Mouse (Mus musculus) kidney, postnatal 0 days (tissue): ENCODE measurements around the gene Rtkn2. TPM values are rescaled to one million over a fixed set of nuclear protein-coding genes. Genes with fewer than 3 reads are reported as not detected.
A peak's percentile ranks its signal among the peaks of the same experiment; 100 is the strongest.

Experiments used
- ATAC-seq: fragments of 200-750 bp; cut with Nextera tagmentation; replicated peaks from 2 replicates; pipeline ENCODE4 v1.8.0; 2017; ENCODE audit warnings: low read depth, moderate number of reproducible peaks, moderate TSS enrichment, moderate library complexity; ENCODE audit not compliant: low FRiP score
- DNase-seq: peaks from one replicate; pipeline ENCODE4 v3.0.0-alpha.2; 2016; ENCODE audit warnings: low spot score
- H3K27ac ChIP-seq: fragments of 300-500 bp; sonication (generic); 2 replicates; pipeline ENCODE4 v1.5.1; 2014; ENCODE audit warnings: mild to moderate bottlenecking
- H3K27me3 ChIP-seq: fragments of 300-500 bp; sonication (generic); 2 replicates; pipeline ENCODE4 v1.6.1; 2014; ENCODE audit warnings: low read length, mixed read lengths; ENCODE audit not compliant: insufficient read depth
- H3K36me3 ChIP-seq: fragments of 300-500 bp; sonication (generic); 2 replicates; pipeline ENCODE4 v1.6.1; 2014; ENCODE audit warnings: low read length, mixed read lengths; ENCODE audit not compliant: insufficient read depth
- H3K4me1 ChIP-seq: fragments of 300-500 bp; sonication (generic); replicated peaks from 2 replicates; pipeline ENCODE4 v1.6.1; 2014; ENCODE audit warnings: antibody characterized with exemption, low read length, mixed read lengths; ENCODE audit not compliant: insufficient read depth
- H3K4me2 ChIP-seq: fragments of 300-500 bp; sonication (generic); 2 replicates; pipeline ENCODE4 v1.6.1; 2014; ENCODE audit warnings: mild to moderate bottlenecking, low read length, moderate library complexity, mixed read lengths
- H3K4me3 ChIP-seq: fragments of 300-500 bp; sonication (generic); replicated peaks from 2 replicates; pipeline ENCODE4 v1.5.1; 2014; ENCODE audit warnings: low read depth, low read length
- H3K9ac ChIP-seq: fragments of 300-500 bp; sonication (generic); 2 replicates; pipeline ENCODE4 v1.6.1; 2014; ENCODE audit warnings: low read depth, low read length
- H3K9me3 ChIP-seq: fragments of 300-500 bp; sonication (generic); replicated peaks from 2 replicates; pipeline ENCODE4 v1.6.1; 2016; ENCODE audit warnings: low read length, inconsistent platforms, mixed read lengths
- CTCF ChIP-seq: IDR thresholded peaks from 2 replicates; pipeline ENCODE4 v1.5.1; 2016; ENCODE audit warnings: antibody characterized with exemption, low read depth, mild to moderate bottlenecking, moderate library complexity
- WGBS: fragments of 180-500 bp; shearing (Covaris S2); extraction: QIAGEN DNeasy Blood & Tissue Kit; methylation state at CpG from one replicate; pipeline ENCODE4 v1.1.7; 2014; 5-methylcytosine and 5-hydroxymethylcytosine counted together
- polyA plus RNA-seq: library from polyadenylated mRNA; unstranded; fragments of >200 nt; fragmentation: Nextera tagmentation; extraction: Ambion mirVana; gene quantifications from 2 replicates; pipeline ENCODE4 v1.2.1, GENCODE M21; 2015

Rtkn2 gene
- polyA plus RNA-seq, 1 experiment from 2014 or later, result 4.4 TPM

DNA sequence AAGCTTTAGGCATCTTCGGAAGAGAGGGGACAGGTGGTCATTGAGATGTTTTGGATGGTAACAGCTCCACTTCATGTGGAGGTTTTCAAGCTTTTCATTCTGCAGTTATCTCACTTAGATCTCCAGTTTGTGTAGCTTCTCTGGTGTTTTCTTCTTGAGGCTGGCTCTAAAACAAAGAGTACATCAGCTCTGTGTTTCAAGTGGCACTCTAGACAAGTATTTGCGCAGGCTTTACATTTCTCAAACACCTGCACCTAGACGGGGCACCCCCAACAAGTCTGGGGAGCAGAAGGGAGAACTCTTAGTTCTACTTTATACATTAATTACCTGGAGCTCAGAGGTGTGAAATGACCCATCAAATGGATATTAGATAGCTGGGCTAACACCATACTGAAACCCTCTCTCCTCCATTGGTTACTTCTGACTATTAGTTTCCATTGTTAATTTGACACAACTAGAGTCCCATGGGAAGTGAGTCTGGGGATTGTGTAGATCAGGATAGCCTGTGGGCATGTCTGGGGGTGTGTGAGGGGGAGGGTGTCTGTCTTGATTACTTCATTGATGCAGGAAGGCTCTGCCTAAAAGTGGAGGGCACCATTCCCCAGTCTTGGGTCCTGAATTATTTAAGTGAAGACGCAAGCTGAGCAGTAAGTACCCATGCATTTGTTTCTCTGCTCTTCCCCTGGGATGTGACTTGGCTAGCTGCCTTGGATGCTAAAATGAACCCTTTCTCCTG is 14.0 kb upstream of the Rtkn2 start:
- Histone ChIP-seq H3K36me3 (no peaks in the 10 kb centered on the region), H3K9me3 (no peaks in the 10 kb centered on the region), H3K9ac (no peak overlapping the region), H3K27me3 (no peaks in the 10 kb centered on the region), H3K4me1 (no peaks in the 10 kb centered on the region), H3K27ac (no peak overlapping the region), H3K4me3 (no peak overlapping the region), H3K4me2 (no peak overlapping the region)
- no peak for TF ChIP-seq CTCF
- ATAC-seq, result no peak
- WGBS, result 93% methylated on average over 4 of the region's 4 CpGs
- DNase-seq, result no peak

DNA sequence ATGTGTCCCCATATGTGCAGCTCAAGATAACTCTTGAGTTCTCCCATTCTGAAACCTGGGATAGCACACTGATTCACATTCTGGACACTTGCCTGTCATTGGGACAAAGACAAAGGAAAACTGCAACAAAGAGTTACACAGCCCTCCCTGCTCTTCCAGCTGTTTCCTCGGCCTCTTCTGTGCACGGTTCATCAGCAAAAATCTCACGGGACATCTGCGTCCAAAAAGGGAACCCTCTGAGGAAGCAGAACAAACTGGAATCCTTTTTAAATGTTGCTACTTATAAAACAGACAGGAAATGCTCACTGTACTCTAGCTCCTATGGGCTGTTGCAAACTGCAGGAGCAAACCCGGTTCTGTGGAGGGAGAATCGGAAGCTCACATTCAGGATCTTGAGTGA is 13.3 kb upstream of the Rtkn2 start:
- WGBS, result 47% methylated on average over 6 of the region's 6 CpGs
- DNase-seq, result peak; percentile 53
- Histone ChIP-seq H3K9ac (no peak overlapping the region), H3K36me3 (no peaks in the 10 kb centered on the region), H3K4me1 (no peaks in the 10 kb centered on the region), H3K27me3 (no peaks in the 10 kb centered on the region), H3K4me3 (no peak overlapping the region), H3K4me2 (no peak overlapping the region), H3K27ac (no peak overlapping the region), H3K9me3 (no peaks in the 10 kb centered on the region)
- TF ChIP-seq CTCF, result no peak
- ATAC-seq, result no peak

DNA sequence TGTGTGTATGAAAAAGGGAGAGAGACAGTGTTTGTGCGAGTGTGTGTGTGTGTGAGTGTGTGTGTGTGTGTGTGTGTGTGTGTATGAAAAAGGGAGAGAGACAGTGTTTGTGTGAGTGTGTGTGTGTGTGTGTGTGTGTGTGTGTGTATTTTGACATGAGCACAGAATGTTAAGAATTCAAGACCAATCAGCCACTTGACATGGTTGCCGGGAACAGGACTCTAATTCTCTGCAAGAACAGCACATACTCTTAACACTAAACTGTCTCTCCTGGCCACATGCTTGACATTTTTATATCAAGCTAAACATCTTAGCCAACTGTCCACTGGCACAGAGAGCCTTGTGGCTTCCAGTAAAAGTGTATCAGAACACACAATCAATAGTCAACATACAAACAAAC is 12.4 kb upstream of the Rtkn2 start:
- Histone ChIP-seq H3K4me1 (no peaks in the 10 kb centered on the region), H3K4me2 (no peak overlapping the region), H3K9me3 (no peaks in the 10 kb centered on the region), H3K27ac (no peak overlapping the region), H3K4me3 (no peak overlapping the region), H3K36me3 (no peaks in the 10 kb centered on the region), H3K27me3 (no peaks in the 10 kb centered on the region), H3K9ac (no peak overlapping the region)
- TF ChIP-seq CTCF, result no peak
- ATAC-seq (no peak), DNase-seq (no peak)
- 80% methylated on average over 2 of the region's 2 CpGs for WGBS

DNA sequence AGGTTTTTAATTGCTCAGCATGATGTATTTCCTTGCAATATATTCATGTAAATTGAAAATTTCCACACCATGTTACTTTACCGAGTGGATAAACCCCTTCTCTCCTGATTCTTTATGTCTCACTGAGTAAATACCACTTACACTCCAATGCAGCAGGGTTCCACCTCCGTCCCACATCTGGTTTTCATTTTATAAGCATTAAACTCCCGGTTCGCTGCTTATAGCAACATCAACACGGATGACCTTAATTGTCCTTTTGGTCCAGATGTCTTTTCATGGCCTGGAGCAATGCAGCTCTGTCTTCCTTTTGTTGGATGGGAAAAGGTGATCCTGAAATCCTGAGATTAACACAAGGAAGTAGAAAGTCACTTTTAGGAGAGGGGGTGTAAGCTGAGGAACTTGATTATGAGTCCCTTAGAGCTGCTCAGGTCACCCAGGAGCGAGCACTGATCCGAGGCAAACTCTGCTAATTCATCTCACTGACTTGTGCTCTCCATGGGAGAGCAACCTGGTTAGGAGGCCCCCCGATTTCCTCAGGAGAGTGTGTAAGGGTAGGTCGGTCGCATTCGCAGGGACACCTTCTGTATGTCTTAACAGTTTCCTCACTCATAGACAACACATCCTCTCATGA is 8.1 kb upstream of the Rtkn2 start:
- Histone ChIP-seq H3K4me1 (no peaks in the 10 kb centered on the region), H3K36me3 (no peaks in the 10 kb centered on the region), H3K27ac (no peak overlapping the region), H3K4me3 (no peak overlapping the region), H3K27me3 (no peaks in the 10 kb centered on the region), H3K4me2 (no peak overlapping the region), H3K9ac (no peak overlapping the region), H3K9me3 (no peaks in the 10 kb centered on the region)
- no peak for TF ChIP-seq CTCF
- 44% methylated on average over 11 of the region's 11 CpGs for WGBS
- DNase-seq, result no peak
- no peak for ATAC-seq

DNA sequence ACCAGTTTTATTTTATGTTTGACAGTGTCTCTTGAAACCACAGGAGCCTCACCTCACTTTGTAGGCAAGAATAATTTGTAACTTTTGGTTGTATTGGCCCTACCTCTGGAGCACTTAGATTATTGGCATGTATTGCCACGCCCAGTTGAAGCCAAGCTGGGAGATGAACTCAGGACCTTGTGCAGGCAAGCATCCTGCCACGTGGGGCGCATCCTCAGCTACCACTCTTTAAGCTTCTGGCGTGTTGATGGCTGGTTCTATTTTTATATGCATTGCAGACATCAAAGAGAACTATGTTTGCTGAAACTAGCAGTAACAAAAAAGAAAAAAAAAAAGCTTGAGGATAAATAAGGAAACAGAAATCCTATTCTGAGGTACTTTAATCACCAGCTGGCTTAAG is 2.1 kb upstream of the Rtkn2 start:
- Histone ChIP-seq H3K27ac (no peak overlapping the region), H3K4me1 (no peaks in the 10 kb centered on the region), H3K36me3 (no peaks in the 10 kb centered on the region), H3K9ac (no peak overlapping the region), H3K27me3 (no peaks in the 10 kb centered on the region), H3K4me2 (no peak overlapping the region), H3K4me3 (no peak overlapping the region), H3K9me3 (no peaks in the 10 kb centered on the region)
- WGBS, result 59% methylated on average over 4 of the region's 4 CpGs
- TF ChIP-seq CTCF, result no peak
- no peak for ATAC-seq
- DNase-seq, result no peak

DNA sequence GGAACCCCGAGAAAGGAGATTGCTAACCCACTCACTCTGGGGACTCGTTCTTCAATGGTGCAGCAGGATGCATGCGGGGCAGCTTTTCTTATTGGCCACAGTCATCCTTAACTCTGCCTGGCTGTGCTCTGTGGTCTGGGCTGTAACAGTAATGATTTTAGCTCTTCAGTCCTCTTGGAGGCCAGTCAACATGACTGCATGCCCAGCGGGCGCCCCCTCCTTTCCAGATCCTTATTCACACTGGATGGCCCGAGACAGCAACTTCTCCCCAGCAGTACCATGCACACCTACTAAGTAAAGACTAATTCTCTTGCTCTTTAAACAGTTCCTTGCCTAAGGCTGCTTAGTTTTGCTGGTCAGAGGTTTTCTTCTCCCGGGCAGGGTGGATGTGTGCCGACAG is 4.4 kb downstream of the Rtkn2 start:
- Histone ChIP-seq H3K27ac (no peak overlapping the region), H3K27me3 (no peaks in the 10 kb centered on the region), H3K4me3 (no peak overlapping the region), H3K9ac (no peak overlapping the region), H3K4me1 (no peaks in the 10 kb centered on the region), H3K4me2 (no peak overlapping the region), H3K9me3 (no peaks in the 10 kb centered on the region), H3K36me3 (no peaks in the 10 kb centered on the region)
- TF ChIP-seq CTCF, result no peak
- ATAC-seq, result no peak
- no peak for DNase-seq
- 96% methylated on average over 8 of the region's 8 CpGs for WGBS
